Mouse (Mus musculus) spleen, adult 2 months (tissue): Measurements from ENCODE around the gene Crtc1.

Source experiments
- CTCF ChIP-seq: fragments of 200-500 bp; IDR thresholded peaks from 2 replicates; pipeline ENCODE4 v1.5.1; 2011; ENCODE audit warnings: mild to moderate bottlenecking, inconsistent platforms; ENCODE audit not compliant: insufficient read depth, insufficient read length, insufficient replicate concordance; ENCODE audit errors: extremely low read depth
- POLR2A ChIP-seq: fragments of 200-500 bp; IDR thresholded peaks from 2 replicates; pipeline ENCODE4 v1.6.1; 2011; ENCODE audit warnings: low read depth, low read length, inconsistent platforms

DNA sequence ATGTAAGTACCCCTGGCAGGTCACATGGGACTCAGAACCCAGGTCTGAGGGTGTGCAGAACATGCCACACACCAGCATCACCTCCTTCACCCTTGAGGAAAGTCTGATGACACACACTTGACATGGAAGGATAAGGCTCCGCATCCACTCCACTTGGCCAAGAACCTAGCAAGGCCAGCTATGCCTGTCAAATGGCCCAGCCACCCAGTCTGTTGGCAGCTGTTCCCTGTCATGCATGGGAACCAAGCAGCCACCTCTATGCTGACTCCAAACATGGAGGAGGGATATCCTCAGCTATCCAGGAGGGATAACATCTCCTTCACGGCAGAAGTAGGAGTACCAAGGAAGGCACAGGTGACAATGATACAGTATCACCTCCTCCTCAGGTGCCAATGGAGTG is 956 bp downstream of the Crtc1 start:
- TF ChIP-seq CTCF, result no peak
- no peak for TF ChIP-seq POLR2A
